Mouse (Mus musculus) gastrocnemius, postnatal 25 days (tissue): Measurements from ENCODE around the gene Haghl. TPM values are rescaled to one million over a fixed set of nuclear protein-coding genes. Genes with fewer than 3 reads are reported as not detected.

Experiments
- DNase-seq: peaks from one replicate; pipeline ENCODE4 v3.0.0; 2022
- long read RNA-seq, 2 experiments: library from polyadenylated mRNA; stranded (forward); transcript quantifications; one replicate each; pipeline ENCODE4 v2.0.0; 2021
- total RNA-seq, 2 experiments: library from RNA; stranded (reverse); gene quantifications; 1 replicate in 1 of 2; 2 replicates in 1 of 2; pipeline ENCODE4 v1.2.3; 2021

Gene Haghl
- total RNA-seq, result 10 to 100 TPM in 1 of 2 experiments, 1 to 10 TPM in 1; 9.0 to 10.5 TPM
- long read RNA-seq, experiment 1, transcript Haghl-201 (9 exons, 1,405 nt), result major isoform, 14 of 18 reads
- long read RNA-seq, experiment 1, partial matches to known transcripts, result 0 of 18 reads
- long read RNA-seq, experiment 1, other reads (novel, unspliced or antisense), result 1 of 18 reads
- long read RNA-seq, experiment 2, transcript Haghl-201 (9 exons, 1,405 nt), result major isoform, 9 of 12 reads
- long read RNA-seq, experiment 2, partial matches to known transcripts, result 1 of 12 reads
- long read RNA-seq, experiment 2, other reads (novel, unspliced or antisense), result 0 of 12 reads

- DNase-seq, result peak; percentile 90
Measured at GRCm38 (mm10) chr17:25785281-25785745, at the start of gene Haghl. Gene Haghl, minus strand, starts transcription at chr17:25785673.

DNA sequence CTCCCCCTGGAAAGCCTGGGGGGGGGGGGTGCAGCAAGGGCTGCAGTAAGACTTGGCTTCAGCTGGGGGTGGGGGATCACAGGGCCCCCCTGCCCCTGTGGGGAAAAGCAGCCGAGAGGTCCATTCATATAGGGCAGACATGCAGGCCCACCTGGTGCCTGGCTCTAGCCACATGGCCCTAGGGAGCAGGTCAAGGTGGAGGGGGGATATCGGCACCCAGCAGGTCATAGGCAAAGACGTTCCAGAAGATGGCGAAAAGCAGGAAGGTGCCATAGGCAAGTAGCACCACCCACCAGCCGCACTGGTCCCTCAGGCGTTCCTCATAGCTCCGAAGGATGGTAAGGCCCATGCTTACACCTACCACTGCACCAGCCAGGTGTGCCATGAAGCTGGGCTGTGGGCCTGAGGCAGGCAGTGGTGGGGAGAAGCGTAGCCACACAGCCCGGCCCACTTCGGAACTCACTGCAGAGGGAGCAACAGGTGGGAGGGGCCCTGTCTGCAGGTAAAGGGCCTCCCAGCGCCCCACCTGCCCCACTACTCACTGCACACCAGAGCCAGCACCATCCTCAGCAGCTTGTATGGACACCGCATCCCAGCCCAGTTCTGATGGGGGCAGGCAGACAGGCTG is 49.2 kb upstream of the Haghl start:
- no peak for DNase-seq

DNA sequence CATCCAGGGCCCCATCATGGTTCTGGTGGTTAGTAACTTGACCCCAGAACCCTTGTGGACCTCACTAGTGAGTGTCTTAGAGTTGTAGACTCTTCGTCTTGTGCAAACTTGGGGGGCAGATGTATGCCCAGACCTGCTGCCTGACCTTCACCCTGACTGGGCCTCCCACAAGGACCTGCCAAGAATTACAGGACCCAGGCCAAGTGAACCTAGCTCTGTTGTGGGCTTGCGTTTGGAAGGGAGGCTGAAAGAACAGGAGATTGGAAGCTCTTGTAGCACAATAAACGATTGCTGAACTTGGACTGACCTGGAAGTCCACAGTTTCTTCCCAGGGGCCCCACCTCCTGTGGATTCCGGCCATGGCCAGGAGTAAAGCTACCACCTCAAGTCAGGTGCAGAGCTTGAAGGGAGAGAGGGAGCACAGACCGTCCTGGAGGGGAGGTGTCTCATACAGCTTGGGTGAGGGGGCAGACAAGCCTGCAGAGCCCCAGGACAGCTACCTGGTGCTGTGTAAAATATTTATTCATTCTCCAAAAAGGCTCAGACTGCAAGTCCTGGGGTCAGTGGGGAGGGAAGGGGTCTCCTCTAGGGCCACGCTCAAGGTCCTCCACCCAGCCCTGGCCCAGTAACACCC is 48.6 kb upstream of the Haghl start:
- DNase-seq, result no peak

GRCm38 (mm10) chr17:25833291-25833663 is 47.8 kb upstream of the Haghl start, which contains the start of gene Stub1:
Gene Stub1, minus strand, starts transcription at chr17:25833404.
- DNase-seq, result peak; percentile 91

- peak; percentile 99 for DNase-seq
Measured at GRCm38 (mm10) chr17:25832436-25833290, 47.2 kb upstream of the Haghl start.

GRCm38 (mm10) chr17:25831451-25832281 is 46.2 kb upstream of the Haghl start:
- no peak for DNase-seq

- DNase-seq, result no peak
Measured at GRCm38 (mm10) chr17:25830806-25831431, 45.4 kb upstream of the Haghl start.

GRCm38 (mm10) chr17:25830200-25830753 is 44.8 kb upstream of the Haghl start:
- no peak for DNase-seq

- DNase-seq, result no peak
Measured at GRCm38 (mm10) chr17:25829558-25830017, 44.1 kb upstream of the Haghl start.

DNA sequence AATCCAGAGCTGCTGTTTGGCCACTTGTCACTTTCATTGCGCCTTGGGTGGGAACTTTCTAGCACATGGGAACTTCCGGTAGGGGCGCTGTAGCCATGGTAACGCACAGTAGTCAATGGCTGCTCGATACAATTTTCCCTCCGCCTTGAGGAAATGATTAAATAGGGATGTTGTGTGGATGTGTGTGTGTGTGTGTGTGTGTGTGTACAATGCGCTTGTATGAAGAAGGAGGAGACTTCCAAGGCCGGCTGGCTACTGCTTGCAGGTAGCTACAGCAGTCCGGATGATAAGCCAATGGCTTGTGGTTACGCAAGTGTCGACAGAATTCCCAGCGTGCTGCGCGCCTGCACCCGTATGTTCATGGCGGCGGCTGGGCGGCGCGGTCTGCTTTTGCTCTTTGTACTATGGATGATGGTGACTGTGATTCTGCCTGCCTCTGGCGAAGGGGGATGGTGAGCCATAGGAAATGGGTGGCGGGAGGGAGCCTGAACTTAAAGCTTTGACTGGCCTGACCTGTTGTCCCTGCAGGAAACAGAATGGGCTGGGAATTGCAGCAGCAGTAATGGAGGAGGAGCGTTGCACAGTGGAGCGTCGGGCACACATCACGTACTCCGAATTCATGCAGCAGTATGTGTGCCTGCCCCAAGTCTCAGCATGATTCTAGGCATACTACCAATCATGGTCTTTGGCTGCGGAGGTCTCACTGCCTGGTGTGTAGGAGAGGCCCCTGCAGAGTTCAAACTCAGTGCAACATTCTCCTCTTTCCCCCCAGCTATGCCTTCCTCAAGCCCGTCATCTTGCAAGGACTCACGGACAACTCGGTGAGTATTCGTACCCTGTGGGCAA is 43.5 kb upstream of the Haghl start, which contains the start of gene Jmjd8:
Gene Jmjd8, plus strand, starts transcription at position 156 of the 846 bp plus-strand sequence.
- peak; percentile 72 for DNase-seq

DNA sequence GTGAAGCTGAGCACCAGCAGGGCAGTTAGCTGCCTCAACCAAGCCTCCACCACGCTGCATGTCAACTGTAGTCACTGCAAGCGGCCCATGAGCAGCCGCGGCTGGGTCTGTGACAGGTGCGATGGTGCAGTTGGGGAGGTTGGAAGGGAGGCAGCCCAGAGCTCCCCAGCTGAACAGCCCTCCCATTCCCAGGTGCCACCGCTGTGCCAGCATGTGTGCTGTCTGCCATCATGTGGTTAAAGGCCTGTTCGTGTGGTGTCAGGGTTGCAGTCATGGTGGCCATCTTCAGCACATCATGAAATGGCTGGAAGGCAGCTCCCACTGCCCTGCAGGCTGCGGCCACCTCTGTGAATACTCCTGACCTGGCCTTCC is 42.7 kb upstream of the Haghl start:
- no peak for DNase-seq

GRCm38 (mm10) chr17:25827546-25828222 is 42.2 kb upstream of the Haghl start:
- no peak for DNase-seq

DNA sequence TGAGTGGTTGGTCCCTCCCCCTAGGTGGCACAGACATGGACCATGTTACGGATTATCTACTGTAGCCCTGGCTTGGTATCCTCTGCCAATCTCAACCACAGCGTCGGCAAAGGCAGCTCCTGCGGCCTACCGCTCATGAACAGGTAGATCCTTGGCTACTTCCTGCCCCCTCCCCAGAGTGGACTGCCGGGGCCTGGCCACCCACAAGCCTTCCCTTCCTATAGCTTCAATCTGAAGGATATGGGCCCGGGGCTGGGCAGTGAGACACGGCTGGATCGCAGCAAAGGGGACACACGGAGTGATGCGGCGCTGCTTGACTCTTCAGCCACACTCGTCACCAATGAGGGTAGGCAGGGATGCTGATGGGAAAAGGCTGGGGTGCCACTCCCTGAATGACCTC is 41.5 kb upstream of the Haghl start:
- DNase-seq, result no peak

DNA sequence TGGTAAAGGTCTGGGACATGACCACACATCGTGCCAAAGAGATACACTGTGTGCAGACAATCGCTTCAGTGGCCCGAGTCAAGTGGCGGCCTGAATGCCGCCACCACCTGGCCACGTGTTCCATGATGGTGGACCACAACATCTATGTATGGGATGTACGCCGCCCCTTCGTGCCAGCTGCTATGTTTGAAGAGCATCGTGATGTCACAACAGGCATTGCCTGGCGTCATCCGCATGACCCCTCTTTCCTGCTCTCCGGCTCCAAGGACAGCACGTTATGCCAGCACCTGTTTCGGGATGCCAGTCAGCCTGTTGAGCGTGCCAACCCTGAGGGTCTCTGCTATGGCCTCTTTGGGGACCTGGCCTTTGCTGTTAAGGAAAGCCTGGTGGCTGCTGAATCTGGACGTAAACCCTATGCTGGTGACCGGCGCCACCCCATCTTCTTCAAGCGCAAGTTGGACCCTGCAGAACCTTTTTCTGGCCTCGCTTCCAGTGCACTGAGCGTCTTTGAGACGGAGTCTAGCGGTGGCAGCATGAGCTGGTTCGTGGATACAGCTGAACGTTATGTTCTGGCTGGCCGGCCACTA is 40.6 kb upstream of the Haghl start:
- no peak for DNase-seq

- DNase-seq, result no peak
Measured at GRCm38 (mm10) chr17:25825311-25825710, 39.8 kb upstream of the Haghl start.

DNA sequence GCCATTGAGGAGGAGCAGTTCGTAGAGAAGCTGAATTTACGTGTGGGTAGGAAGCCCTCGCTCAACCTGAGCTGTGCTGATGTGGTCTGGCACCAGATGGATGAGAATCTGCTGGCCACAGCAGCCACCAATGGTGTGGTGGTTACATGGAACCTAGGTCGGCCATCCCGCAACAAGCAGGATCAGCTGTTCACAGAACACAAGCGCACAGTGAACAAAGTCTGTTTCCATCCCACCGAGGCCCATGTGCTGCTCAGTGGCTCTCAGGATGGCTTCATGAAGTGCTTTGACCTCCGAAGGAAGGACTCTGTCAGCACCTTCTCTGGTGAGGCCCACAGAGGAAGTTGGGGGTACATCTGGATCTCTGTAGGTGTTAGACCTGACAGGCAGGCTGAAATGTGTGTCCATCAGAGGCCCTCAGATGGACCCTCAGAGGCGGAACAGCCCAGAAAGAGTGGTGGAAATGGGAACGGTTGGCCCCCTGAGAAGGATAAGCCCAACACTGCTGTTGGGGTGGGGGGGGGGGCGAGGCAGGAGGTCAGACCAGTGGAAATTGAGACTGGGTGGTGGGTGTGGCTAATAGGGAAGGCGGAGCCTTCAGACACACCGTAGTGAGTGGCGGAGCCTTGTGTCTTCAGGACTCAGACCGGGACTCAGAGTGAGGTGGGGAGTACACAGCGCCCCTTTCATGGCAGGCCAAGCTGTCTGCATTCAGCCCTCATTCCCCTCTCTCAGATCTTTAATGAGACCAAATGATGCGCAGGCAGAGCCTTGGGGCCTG is 39.1 kb upstream of the Haghl start:
- DNase-seq, result no peak

GRCm38 (mm10) chr17:25823452-25823851 is 38.0 kb upstream of the Haghl start, which contains the start of gene Wdr24:
Gene Wdr24, plus strand, starts transcription at chr17:25823627.
- no peak for DNase-seq
